Mouse (Mus musculus): ENCODE data around the gene Mef2d. TPM values are rescaled to one million over a fixed set of nuclear protein-coding genes. Genes with fewer than 3 reads are reported as not detected.

The Mef2d gene
- polyA plus RNA-seq, 1 experiment from 2014 or later = 14.5 TPM

- peak overlapping the region; percentile 75 for H3K4me3 ChIP-seq
- 6% methylated on average over 7 of the region's 7 CpGs for WGBS
- no peaks in the 10 kb centered on the region for H3K9me3 ChIP-seq
- H3K36me3 ChIP-seq = peaks cover 28% of the 10 kb centered on the region
- ATAC-seq (ENCODE audit: low FRiP score) = no peak
- peak overlapping the region; percentile 86 for H3K4me2 ChIP-seq
- H3K27me3 ChIP-seq = peaks cover 57% of the 10 kb centered on the region
- H3K4me1 ChIP-seq (replicated peaks) = peaks cover 81% of the 10 kb centered on the region
- peak overlapping the region; percentile 99 for H3K27ac ChIP-seq
- H3K9ac ChIP-seq = peak overlapping the region; percentile 99
Measured at GRCm38 (mm10) chr3:88216534-88217326, 74.6 kb downstream of the Mef2d start.

GRCm38 (mm10) chr3:88217679-88218078 lies 75.5 kb downstream of the Mef2d start:
- no peaks in the 10 kb centered on the region for H3K9me3 ChIP-seq
- peak overlapping the region; percentile 75 for H3K4me3 ChIP-seq
- peak overlapping the region; percentile 99 for H3K27ac ChIP-seq
- H3K27me3 ChIP-seq = peaks cover 49% of the 10 kb centered on the region
- peaks cover 29% of the 10 kb centered on the region for H3K36me3 ChIP-seq
- peaks cover 82% of the 10 kb centered on the region for H3K4me1 ChIP-seq (replicated peaks)
- WGBS = 18% methylated on average over 1 of the region's 2 CpGs
- ATAC-seq (ENCODE audit: low FRiP score) = no peak
- H3K4me2 ChIP-seq = peak overlapping the region; percentile 86
- H3K9ac ChIP-seq = peak overlapping the region; percentile 99

GRCm38 (mm10) chr3:88219940-88220339 lies 77.8 kb downstream of the Mef2d start:
- Histone ChIP-seq H3K4me3 (peak overlapping the region; percentile 75), H3K9ac (peak overlapping the region; percentile 80), H3K4me2 (peak overlapping the region; percentile 86), H3K27ac (peak overlapping the region; percentile 99), H3K36me3 (peaks cover 47% of the 10 kb centered on the region), H3K27me3 (peaks cover 35% of the 10 kb centered on the region), H3K4me1 (replicated peaks) (peaks cover 89% of the 10 kb centered on the region), H3K9me3 (no peaks in the 10 kb centered on the region)
- 4% methylated on average over 9 of the region's 9 CpGs for WGBS
- no peak for ATAC-seq (ENCODE audit: low FRiP score)

GRCm38 (mm10) chr3:88220842-88221241 lies 78.7 kb downstream of the Mef2d start:
- peak overlapping the region; percentile 75 for H3K4me3 ChIP-seq
- ATAC-seq (ENCODE audit: low FRiP score) = no peak
- WGBS = 0% methylated on average over 6 of the region's 6 CpGs
- H3K4me2 ChIP-seq = peak overlapping the region; percentile 86
- peaks cover 31% of the 10 kb centered on the region for H3K27me3 ChIP-seq
- peak overlapping the region; percentile 80 for H3K9ac ChIP-seq
- no peaks in the 10 kb centered on the region for H3K9me3 ChIP-seq
- peaks cover 47% of the 10 kb centered on the region for H3K36me3 ChIP-seq
- peaks cover 92% of the 10 kb centered on the region for H3K4me1 ChIP-seq (replicated peaks)
- peak overlapping the region; percentile 99 for H3K27ac ChIP-seq

Small RNA genes lying within 50 kb of the gene (microRNA-seq; reads per million reads assigned to microRNA genes)
- gene Gm25641 (not detected), gene Mir3093 (37.5 reads per million, percentile 38 among the genes with 10 or more reads in this experiment), gene Mir9-1 (not detected)

Other genes with a start within 250 kb of the Mef2d start
- 139 and 155 TPM in 2 replicates for gene Hdgf, start 236.1 kb upstream of the Mef2d start, polyA plus RNA-seq (2015; fragmentation: Nextera tagmentation; extraction: Ambion mirVana)
- gene Mrpl24, start 222.9 kb upstream of the Mef2d start, polyA plus RNA-seq (2015; fragmentation: Nextera tagmentation; extraction: Ambion mirVana) = 63.9 and 70.1 TPM in 2 replicates
- gene Isg20l2, start 212.1 kb upstream of the Mef2d start, polyA plus RNA-seq (2015; fragmentation: Nextera tagmentation; extraction: Ambion mirVana) = 40.1 and 40.7 TPM in 2 replicates
- gene Rrnad1, start 211.7 kb upstream of the Mef2d start, polyA plus RNA-seq (2015; fragmentation: Nextera tagmentation; extraction: Ambion mirVana) = 19.3 and 20.7 TPM in 2 replicates
- gene Crabp2, start 193.7 kb upstream of the Mef2d start, polyA plus RNA-seq (2015; fragmentation: Nextera tagmentation; extraction: Ambion mirVana) = 145 and 148 TPM in 2 replicates
- gene Nes, start 171.3 kb upstream of the Mef2d start, polyA plus RNA-seq (2015; fragmentation: Nextera tagmentation; extraction: Ambion mirVana) = 49.5 and 55.3 TPM in 2 replicates
- gene Bcan, start 142.1 kb upstream of the Mef2d start, polyA plus RNA-seq (2015; fragmentation: Nextera tagmentation; extraction: Ambion mirVana) = 35.8 and 39.8 TPM in 2 replicates
- 0.47 and 0.56 TPM in 2 replicates for gene Hapln2, start 114.8 kb upstream of the Mef2d start, polyA plus RNA-seq (2015; fragmentation: Nextera tagmentation; extraction: Ambion mirVana)
- gene Gpatch4, start 99.3 kb upstream of the Mef2d start, polyA plus RNA-seq (2015; fragmentation: Nextera tagmentation; extraction: Ambion mirVana) = 27.4 and 30.6 TPM in 2 replicates
- 151 and 163 TPM in 2 replicates for gene Naxe, start 83.9 kb upstream of the Mef2d start, polyA plus RNA-seq (2015; fragmentation: Nextera tagmentation; extraction: Ambion mirVana)
- not detected in 2 replicates for gene Ttc24, start 64.1 kb upstream of the Mef2d start, polyA plus RNA-seq (2015; fragmentation: Nextera tagmentation; extraction: Ambion mirVana)
- gene Iqgap3, start 60.4 kb upstream of the Mef2d start, polyA plus RNA-seq (2015; fragmentation: Nextera tagmentation; extraction: Ambion mirVana) = 3.2 and 3.6 TPM in 2 replicates
- 0.22 and 0.32 TPM in 2 replicates for gene Rhbg, start 112.3 kb downstream of the Mef2d start, polyA plus RNA-seq (2015; fragmentation: Nextera tagmentation; extraction: Ambion mirVana)
- gene Gm38392, start 144.8 kb downstream of the Mef2d start, polyA plus RNA-seq (2015; fragmentation: Nextera tagmentation; extraction: Ambion mirVana) = 0.29 and 0.70 TPM in 2 replicates
- 10.9 and 12.0 TPM in 2 replicates for gene Tsacc, start 154.6 kb downstream of the Mef2d start, polyA plus RNA-seq (2015; fragmentation: Nextera tagmentation; extraction: Ambion mirVana)
- gene Cct3, start 154.7 kb downstream of the Mef2d start, polyA plus RNA-seq (2015; fragmentation: Nextera tagmentation; extraction: Ambion mirVana) = 495 and 508 TPM in 2 replicates
- gene Glmp, start 182.7 kb downstream of the Mef2d start, polyA plus RNA-seq (2015; fragmentation: Nextera tagmentation; extraction: Ambion mirVana) = 122 and 129 TPM in 2 replicates
- 1.2 and 1.3 TPM in 2 replicates for gene Tmem79, start 193.8 kb downstream of the Mef2d start, polyA plus RNA-seq (2015; fragmentation: Nextera tagmentation; extraction: Ambion mirVana)
- gene Smg5, start 193.9 kb downstream of the Mef2d start, polyA plus RNA-seq (2015; fragmentation: Nextera tagmentation; extraction: Ambion mirVana) = 66.2 and 69.1 TPM in 2 replicates
- 2.6 and 2.9 TPM in 2 replicates for gene Paqr6, start 222.2 kb downstream of the Mef2d start, polyA plus RNA-seq (2015; fragmentation: Nextera tagmentation; extraction: Ambion mirVana)
- 0.19 TPM in 1 of 2 replicates, not detected in the other for gene Bglap3, start 230.4 kb downstream of the Mef2d start, polyA plus RNA-seq (2015; fragmentation: Nextera tagmentation; extraction: Ambion mirVana)
- not detected in 2 replicates for gene Bglap2, start 236.3 kb downstream of the Mef2d start, polyA plus RNA-seq (2015; fragmentation: Nextera tagmentation; extraction: Ambion mirVana)
- gene Bglap, start 242.1 kb downstream of the Mef2d start, polyA plus RNA-seq (2015; fragmentation: Nextera tagmentation; extraction: Ambion mirVana) = not detected in 2 replicates

Data from hindbrain, embryonic 13.5 days (tissue).